Mouse (Mus musculus) liver, embryonic 12.5 days (tissue): ENCODE measurements around the gene Fam189a2. TPM values are rescaled to one million over a fixed set of nuclear protein-coding genes. Genes with fewer than 3 reads are reported as not detected.

Experiments
- ATAC-seq: fragments of 200-750 bp; cut with Nextera tagmentation; 2 replicates; pipeline ENCODE4 v1.8.0; 2017; ENCODE audit warnings: moderate number of reproducible peaks, mild to moderate bottlenecking, moderate library complexity
- H3K27ac ChIP-seq: fragments of 300-500 bp; sonication (generic); 2 replicates; pipeline ENCODE4 v1.5.1; 2016; ENCODE audit warnings: mild to moderate bottlenecking
- H3K27me3 ChIP-seq: fragments of 300-500 bp; sonication (generic); replicated peaks from 2 replicates; pipeline ENCODE4 v1.6.1; 2016; ENCODE audit warnings: mild to moderate bottlenecking, moderate library complexity
- H3K36me3 ChIP-seq: fragments of 300-500 bp; sonication (generic); 2 replicates; pipeline ENCODE4 v1.6.1; 2016; ENCODE audit warnings: mild to moderate bottlenecking, moderate library complexity
- H3K4me1 ChIP-seq: fragments of 300-500 bp; sonication (generic); 2 replicates; pipeline ENCODE4 v1.6.1; 2016
- H3K4me2 ChIP-seq: fragments of 300-500 bp; sonication (generic); 2 replicates; pipeline ENCODE4 v1.6.1; 2016; ENCODE audit warnings: mild to moderate bottlenecking, moderate library complexity
- H3K4me3 ChIP-seq: fragments of 300-500 bp; sonication (generic); 2 replicates; pipeline ENCODE4 v1.5.1; 2016; ENCODE audit warnings: mild to moderate bottlenecking, moderate library complexity
- H3K9ac ChIP-seq: fragments of 300-500 bp; sonication (generic); 2 replicates; pipeline ENCODE4 v1.6.1; 2016; ENCODE audit warnings: mild to moderate bottlenecking, moderate library complexity
- H3K9me3 ChIP-seq: fragments of 300-500 bp; sonication (generic); replicated peaks from 2 replicates; pipeline ENCODE4 v1.6.1; 2016; ENCODE audit warnings: mild to moderate bottlenecking, moderate library complexity
- WGBS: fragments of 180-500 bp; shearing (Covaris S2); methylation state at CpG from one replicate; pipeline ENCODE4 v1.1.7; 2016; ENCODE audit not compliant: insufficient replicate concordance; 5-methylcytosine and 5-hydroxymethylcytosine counted together
- polyA plus RNA-seq: library from polyadenylated mRNA; unstranded; fragments of >200 nt; fragmentation: Nextera tagmentation; extraction: Ambion mirVana; gene quantifications from 2 replicates; pipeline ENCODE4 v1.2.1, GENCODE M21; 2016

Fam189a2 gene
- polyA plus RNA-seq: 0.11 TPM in 1 of 2 replicates, not detected in the other

- no peak within 1 kb of the TSS for H3K27ac ChIP-seq
Measured at GRCm38 (mm10) chr19:24030871-24031556, at the start of gene Fam189a2. Gene Fam189a2, minus strand, starts transcription at chr19:24031019.

GRCm38 (mm10) chr19:24077658-24078057 is 46.8 kb upstream of the Fam189a2 start:
- no peak overlapping the region for H3K4me2 ChIP-seq
- no peaks in the 10 kb centered on the region for H3K9me3 ChIP-seq
- H3K27ac ChIP-seq: no peak overlapping the region
- WGBS: 78% methylated on average over 3 of the region's 3 CpGs
- no peaks in the 10 kb centered on the region for H3K4me1 ChIP-seq
- no peaks in the 10 kb centered on the region for H3K27me3 ChIP-seq
- ATAC-seq: no peak
- no peak overlapping the region for H3K9ac ChIP-seq
- no peak overlapping the region for H3K4me3 ChIP-seq
- H3K36me3 ChIP-seq: no peaks in the 10 kb centered on the region

More at GRCm38 (mm10) chr19:24030871-24031556, at the start of gene Fam189a2:
- peak within 1 kb of the TSS; percentile 48 for H3K4me3 ChIP-seq
- H3K4me2 ChIP-seq: peak within 1 kb of the TSS; percentile 65
- WGBS: under 1% methylated on average over 38 of the region's 65 CpGs
- no peak within 1 kb of the TSS for H3K9ac ChIP-seq
- H3K4me1 ChIP-seq: 0 out of 2 replicates have a peak, but pooled peaks cover 4% of the 10 kb centered on the region
- ATAC-seq: no peak
- no peaks in the 10 kb centered on the region for H3K36me3 ChIP-seq
- H3K27me3 ChIP-seq: peaks cover 63% of the 10 kb centered on the region
- no peaks in the 10 kb centered on the region for H3K9me3 ChIP-seq

DNA sequence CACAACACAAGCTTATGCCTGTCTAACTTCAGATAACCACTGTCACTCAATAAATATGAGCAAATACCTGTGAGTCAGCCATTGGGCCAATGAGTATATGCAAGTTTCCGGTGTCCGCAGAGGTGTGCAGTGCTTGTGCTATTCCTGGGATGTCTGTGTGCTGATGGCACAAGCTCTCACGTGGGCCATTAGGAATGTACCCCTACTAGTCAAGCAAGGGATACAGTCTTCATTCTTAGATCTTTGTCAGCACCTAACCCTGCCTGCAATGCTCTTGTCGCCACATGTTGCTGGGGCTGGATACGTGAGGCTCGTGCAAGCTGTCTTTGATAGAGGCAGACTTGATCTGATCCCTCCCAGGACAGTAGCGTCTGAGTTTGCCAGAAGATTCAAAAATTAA is 45.7 kb upstream of the Fam189a2 start:
- Histone ChIP-seq H3K4me1 (no peaks in the 10 kb centered on the region), H3K27me3 (no peaks in the 10 kb centered on the region), H3K27ac (no peak overlapping the region), H3K9me3 (no peaks in the 10 kb centered on the region), H3K4me2 (no peak overlapping the region), H3K9ac (no peak overlapping the region), H3K36me3 (no peaks in the 10 kb centered on the region), H3K4me3 (no peak overlapping the region)
- ATAC-seq: no peak
- 68% methylated on average over 7 of the region's 7 CpGs for WGBS

GRCm38 (mm10) chr19:24075927-24076326 is 45.1 kb upstream of the Fam189a2 start:
- Histone ChIP-seq H3K9me3 (no peaks in the 10 kb centered on the region), H3K4me1 (no peaks in the 10 kb centered on the region), H3K27me3 (no peaks in the 10 kb centered on the region), H3K27ac (no peak overlapping the region), H3K36me3 (no peaks in the 10 kb centered on the region), H3K4me3 (no peak overlapping the region), H3K9ac (no peak overlapping the region), H3K4me2 (no peak overlapping the region)
- no peak for ATAC-seq
- WGBS: 70% methylated on average over 8 of the region's 8 CpGs

- no peaks in the 10 kb centered on the region for H3K4me1 ChIP-seq
- no peak overlapping the region for H3K4me2 ChIP-seq
- no peak overlapping the region for H3K9ac ChIP-seq
- no peaks in the 10 kb centered on the region for H3K27me3 ChIP-seq
- ATAC-seq: no peak
- no peaks in the 10 kb centered on the region for H3K36me3 ChIP-seq
- H3K27ac ChIP-seq: no peak overlapping the region
- H3K4me3 ChIP-seq: no peak overlapping the region
- no peaks in the 10 kb centered on the region for H3K9me3 ChIP-seq
- WGBS: 66% methylated on average over 4 of the region's 4 CpGs
Measured at GRCm38 (mm10) chr19:24073155-24073554, 42.3 kb upstream of the Fam189a2 start.

DNA sequence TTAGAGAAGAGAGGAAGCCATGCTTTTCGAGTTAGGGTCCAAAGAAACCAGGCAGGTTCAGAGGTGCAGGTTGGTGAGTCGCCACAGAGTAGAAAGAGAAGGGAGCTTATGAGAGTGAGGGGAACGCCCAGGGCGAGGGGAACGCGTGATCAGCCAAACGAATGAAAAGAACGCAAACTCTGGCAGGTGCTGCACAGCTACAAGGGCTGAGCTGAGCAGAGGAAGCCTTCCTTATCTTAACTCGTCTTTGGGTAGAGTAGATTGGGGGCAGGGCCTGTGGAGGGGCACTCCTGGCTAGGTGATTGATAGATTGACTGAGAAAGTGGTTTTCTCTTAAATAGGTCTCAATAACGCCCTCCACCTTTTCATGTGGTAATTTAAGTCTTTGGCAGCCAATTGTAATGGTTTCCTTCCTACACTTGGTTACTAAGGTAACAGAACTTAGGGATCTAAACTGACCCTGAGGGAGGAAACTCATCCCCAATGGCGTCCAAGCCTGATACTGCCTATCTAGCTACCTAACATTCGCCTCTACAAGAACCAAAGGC is 33.6 kb upstream of the Fam189a2 start:
- no peak overlapping the region for H3K4me2 ChIP-seq

GRCm38 (mm10) chr19:24063585-24063984 is 32.8 kb upstream of the Fam189a2 start:
- H3K9ac ChIP-seq: no peak overlapping the region
- no peak overlapping the region for H3K4me3 ChIP-seq
- no peaks in the 10 kb centered on the region for H3K4me1 ChIP-seq
- H3K36me3 ChIP-seq: no peaks in the 10 kb centered on the region
- H3K4me2 ChIP-seq: no peak overlapping the region
- H3K9me3 ChIP-seq: no peaks in the 10 kb centered on the region
- ATAC-seq: no peak
- no peak overlapping the region for H3K27ac ChIP-seq
- WGBS: 54% methylated on average over 4 of the region's 4 CpGs
- no peaks in the 10 kb centered on the region for H3K27me3 ChIP-seq

More for the DNA sequence above, 33.6 kb upstream of the Fam189a2 start:
- Histone ChIP-seq H3K4me1 (no peaks in the 10 kb centered on the region), H3K9me3 (no peaks in the 10 kb centered on the region), H3K36me3 (no peaks in the 10 kb centered on the region), H3K4me3 (no peak overlapping the region), H3K27ac (no peak overlapping the region), H3K9ac (no peak overlapping the region), H3K27me3 (no peaks in the 10 kb centered on the region)
- WGBS: 48% methylated on average over 12 of the region's 12 CpGs
- ATAC-seq: no peak

GRCm38 (mm10) chr19:24058851-24059250 is 28.0 kb upstream of the Fam189a2 start:
- H3K36me3 ChIP-seq: no peaks in the 10 kb centered on the region
- H3K27ac ChIP-seq: no peak overlapping the region
- no peaks in the 10 kb centered on the region for H3K9me3 ChIP-seq
- H3K4me3 ChIP-seq: no peak overlapping the region
- H3K9ac ChIP-seq: no peak overlapping the region
- no peak for ATAC-seq
- no peaks in the 10 kb centered on the region for H3K4me1 ChIP-seq
- no peak overlapping the region for H3K4me2 ChIP-seq
- H3K27me3 ChIP-seq: no peaks in the 10 kb centered on the region
- WGBS: 70% methylated on average over 8 of the region's 8 CpGs

GRCm38 (mm10) chr19:24058021-24058420 is 27.2 kb upstream of the Fam189a2 start:
- no peak overlapping the region for H3K9ac ChIP-seq
- H3K4me2 ChIP-seq: no peak overlapping the region
- H3K27me3 ChIP-seq: no peaks in the 10 kb centered on the region
- no peaks in the 10 kb centered on the region for H3K9me3 ChIP-seq
- no peak overlapping the region for H3K4me3 ChIP-seq
- no peak for ATAC-seq
- H3K36me3 ChIP-seq: no peaks in the 10 kb centered on the region
- no peak overlapping the region for H3K27ac ChIP-seq
- no peaks in the 10 kb centered on the region for H3K4me1 ChIP-seq
- WGBS: 44% methylated on average over 5 of the region's 5 CpGs

DNA sequence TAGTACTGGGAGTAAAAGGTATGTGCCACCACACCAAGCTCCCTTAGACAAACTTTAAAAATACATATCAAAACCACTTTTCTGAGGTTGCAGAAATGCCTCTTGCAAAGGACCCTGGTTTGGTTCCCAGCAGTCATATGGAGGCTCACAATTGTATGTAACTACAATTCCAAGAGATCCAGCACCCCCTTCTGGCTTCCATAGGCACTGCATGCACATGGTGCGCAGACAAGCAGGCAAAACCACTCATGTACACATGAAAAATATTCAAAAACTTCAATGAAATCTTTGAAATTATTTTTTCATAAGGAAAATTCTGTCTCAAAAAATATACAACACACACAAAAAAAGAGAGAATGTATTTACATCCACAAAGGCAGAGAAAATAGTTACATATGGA is 26.1 kb upstream of the Fam189a2 start:
- Histone ChIP-seq H3K27me3 (no peaks in the 10 kb centered on the region), H3K9me3 (no peaks in the 10 kb centered on the region), H3K36me3 (no peaks in the 10 kb centered on the region), H3K4me2 (no peak overlapping the region), H3K9ac (no peak overlapping the region), H3K4me3 (no peak overlapping the region), H3K27ac (no peak overlapping the region), H3K4me1 (no peaks in the 10 kb centered on the region)
- ATAC-seq: no peak
- 86% methylated on average over 1 of the region's 1 CpGs for WGBS

GRCm38 (mm10) chr19:24054904-24055303 is 24.1 kb upstream of the Fam189a2 start:
- no peak for ATAC-seq
- Histone ChIP-seq H3K4me2 (no peak overlapping the region), H3K9me3 (no peaks in the 10 kb centered on the region), H3K27me3 (no peaks in the 10 kb centered on the region), H3K4me3 (no peak overlapping the region), H3K36me3 (no peaks in the 10 kb centered on the region), H3K9ac (no peak overlapping the region), H3K4me1 (no peaks in the 10 kb centered on the region), H3K27ac (no peak overlapping the region)
- WGBS: 45% methylated on average over 2 of the region's 2 CpGs

DNA sequence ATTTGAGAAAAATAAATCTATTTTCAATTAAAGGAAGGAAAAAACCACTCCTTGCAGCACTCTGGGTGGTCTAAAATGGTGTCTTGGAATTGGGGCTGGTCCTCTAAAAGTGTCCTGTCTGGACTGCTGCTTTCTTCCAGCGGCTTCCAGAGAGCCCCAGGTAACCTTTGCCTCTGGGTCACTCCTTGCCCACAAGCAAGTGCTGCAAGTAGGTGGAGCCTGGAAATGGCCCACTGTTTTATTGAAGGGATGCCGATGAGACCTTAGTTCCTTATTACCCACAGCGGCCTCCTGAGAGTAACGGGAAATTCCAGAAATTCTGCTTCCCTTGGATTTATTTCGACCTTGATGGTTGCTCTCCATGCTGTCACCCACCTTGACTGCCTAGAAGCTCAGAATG is 23.4 kb upstream of the Fam189a2 start:
- ATAC-seq: no peak
- Histone ChIP-seq H3K9ac (no peak overlapping the region), H3K4me2 (no peak overlapping the region), H3K27me3 (no peaks in the 10 kb centered on the region), H3K4me1 (no peaks in the 10 kb centered on the region), H3K4me3 (no peak overlapping the region), H3K36me3 (no peaks in the 10 kb centered on the region), H3K27ac (no peak overlapping the region), H3K9me3 (no peaks in the 10 kb centered on the region)
- WGBS: 70% methylated on average over 5 of the region's 5 CpGs
